Mouse (Mus musculus) limb, embryonic 14.5 days (tissue): ENCODE results near the gene Fzd7. TPM values are rescaled to one million over a fixed set of nuclear protein-coding genes. Genes with fewer than 3 reads are reported as not detected.
"Not testable (repeated sequence)": the region's sequence is repeated elsewhere in the genome, so short reads cannot be mapped to it uniquely, and the experiment has no call there.

Experiments used
- ATAC-seq: fragments of 200-750 bp; cut with Nextera tagmentation; 2 replicates; pipeline ENCODE4 v1.8.0; 2017; ENCODE audit warnings: low read depth, moderate number of reproducible peaks, moderate TSS enrichment; ENCODE audit not compliant: low FRiP score
- DNase-seq: peaks from one replicate; pipeline ENCODE4 v3.0.0-alpha.2; 2015; ENCODE audit warnings: low spot score
- H3K27ac ChIP-seq: fragments of 300-500 bp; sonication (generic); replicated peaks from 2 replicates; pipeline ENCODE4 v1.5.1; 2014; ENCODE audit warnings: low read depth, mild to moderate bottlenecking, low read length, moderate library complexity, mixed read lengths
- H3K27me3 ChIP-seq: fragments of 300-500 bp; sonication (generic); 2 replicates; pipeline ENCODE4 v1.6.1; 2014; ENCODE audit warnings: low read length, mixed read lengths; ENCODE audit not compliant: control insufficient read depth, insufficient read depth
- H3K36me3 ChIP-seq: fragments of 300-500 bp; sonication (generic); 2 replicates; pipeline ENCODE4 v1.6.1; 2014; ENCODE audit warnings: mild to moderate bottlenecking, low read length, moderate library complexity, mixed read lengths; ENCODE audit not compliant: control insufficient read depth, insufficient read depth
- H3K4me1 ChIP-seq: fragments of 300-500 bp; sonication (generic); 2 replicates; pipeline ENCODE4 v1.6.1; 2014; ENCODE audit warnings: antibody characterized with exemption, low read length, mixed read lengths; ENCODE audit not compliant: control insufficient read depth, insufficient read depth
- H3K4me2 ChIP-seq: fragments of 300-500 bp; sonication (generic); replicated peaks from 2 replicates; pipeline ENCODE4 v1.6.1; 2014; ENCODE audit warnings: low read depth, mild to moderate bottlenecking, low read length, moderate library complexity; ENCODE audit not compliant: severe bottlenecking
- H3K4me3 ChIP-seq: fragments of 300-500 bp; sonication (generic); replicated peaks from 2 replicates; pipeline ENCODE4 v1.5.1; 2014; ENCODE audit warnings: low read length
- H3K9ac ChIP-seq: fragments of 300-500 bp; sonication (generic); 2 replicates; pipeline ENCODE4 v1.6.1; 2014; ENCODE audit warnings: mild to moderate bottlenecking, low read depth, low read length, moderate library complexity; ENCODE audit not compliant: severe bottlenecking
- H3K9me3 ChIP-seq: fragments of 300-500 bp; sonication (generic); 2 replicates; pipeline ENCODE4 v1.6.1; 2016; ENCODE audit warnings: low read length; ENCODE audit not compliant: control insufficient read depth
- POLR2A ChIP-seq: fragments of 200-500 bp; IDR thresholded peaks from 2 replicates; pipeline ENCODE4 v1.8.0; 2012; ENCODE audit warnings: inconsistent platforms, mild to moderate bottlenecking, moderate library complexity, borderline replicate concordance; ENCODE audit not compliant: insufficient read depth, insufficient read length; ENCODE audit errors: extremely low read depth
- WGBS: fragments of 180-500 bp; shearing (Covaris S2); extraction: QIAGEN DNeasy Blood & Tissue Kit; methylation state at CpG from one replicate; pipeline ENCODE4 v1.1.7; 2014; 5-methylcytosine and 5-hydroxymethylcytosine counted together
- polyA plus RNA-seq, 2 experiments: library from polyadenylated mRNA; depleted of rRNA in 1 of 2; stranded (reverse) in 1 of 2; unstranded in 1 of 2; fragments of >200 nt; fragmentation: Nextera tagmentation in 1 of 2; extraction: Ambion mirVana in 1 of 2; gene quantifications; 2 replicates each; pipeline versions ENCODE4 v1.2.1 to v1.2.3; 2012 to 2014

Fzd7 gene
- polyA plus RNA-seq, 2 experiments, result 14.8 to 27.5 TPM

GRCm38 (mm10) chr1:59438330-59438729 is 43.9 kb upstream of the Fzd7 start:
- H3K4me2 ChIP-seq, result no peak overlapping the region
- H3K9me3 ChIP-seq, result no peaks in the 10 kb centered on the region
- no peak for TF ChIP-seq POLR2A
- no peak for DNase-seq
- 0 out of 2 replicates have a peak overlapping the region, but pooled peaks have one; percentile 8 for H3K27ac ChIP-seq
- no peak for ATAC-seq
- H3K4me1 ChIP-seq, result peaks cover 7% of the 10 kb centered on the region; the same call in 1 of the 2 replicates
- no peak overlapping the region for H3K4me3 ChIP-seq
- H3K27me3 ChIP-seq, result no peaks in the 10 kb centered on the region
- no peaks in the 10 kb centered on the region for H3K36me3 ChIP-seq
- 47% methylated on average over 4 of the region's 4 CpGs for WGBS
- no peak overlapping the region for H3K9ac ChIP-seq

GRCm38 (mm10) chr1:59439252-59439651 is 43.0 kb upstream of the Fzd7 start:
- H3K4me2 ChIP-seq, result no peak overlapping the region
- no peaks in the 10 kb centered on the region for H3K9me3 ChIP-seq
- H3K9ac ChIP-seq, result no peak overlapping the region
- DNase-seq (no peak), ATAC-seq (no peak)
- H3K36me3 ChIP-seq, result no peaks in the 10 kb centered on the region
- no peaks in the 10 kb centered on the region for H3K27me3 ChIP-seq
- TF ChIP-seq POLR2A, result no peak
- WGBS, result 69% methylated on average over 2 of the region's 2 CpGs
- H3K27ac ChIP-seq, result no peak overlapping the region
- H3K4me3 ChIP-seq, result no peak overlapping the region
- H3K4me1 ChIP-seq, result peaks cover 7% of the 10 kb centered on the region; the same call in 1 of the 2 replicates

- Histone ChIP-seq H3K4me3 (no peak overlapping the region), H3K4me1 (peaks cover 7% of the 10 kb centered on the region; the same call in 1 of the 2 replicates), H3K4me2 (no peak overlapping the region), H3K36me3 (no peaks in the 10 kb centered on the region), H3K9me3 (no peaks in the 10 kb centered on the region), H3K9ac (no peak overlapping the region), H3K27me3 (no peaks in the 10 kb centered on the region), H3K27ac (no peak overlapping the region)
- no peak for ATAC-seq
- no peak for TF ChIP-seq POLR2A
- 77% methylated on average over 1 of the region's 1 CpGs for WGBS
- DNase-seq, result no peak
Measured at GRCm38 (mm10) chr1:59439941-59440340, 42.3 kb upstream of the Fzd7 start.

GRCm38 (mm10) chr1:59442721-59443120 is 39.5 kb upstream of the Fzd7 start:
- H3K27ac ChIP-seq, H3K36me3 ChIP-seq, H3K4me2 ChIP-seq, ATAC-seq, H3K9ac ChIP-seq, DNase-seq, H3K27me3 ChIP-seq, H3K4me3 ChIP-seq, H3K9me3 ChIP-seq: not testable (repeated sequence)
- peaks cover 14% of the 10 kb centered on the region for H3K4me1 ChIP-seq
- 90% methylated on average over 13 of the region's 14 CpGs for WGBS

- Histone ChIP-seq H3K4me2 (no peak overlapping the region), H3K9ac (no peak overlapping the region), H3K36me3 (no peaks in the 10 kb centered on the region), H3K4me3 (no peak overlapping the region), H3K4me1 (peaks cover 20% of the 10 kb centered on the region), H3K27me3 (no peaks in the 10 kb centered on the region), H3K9me3 (no peaks in the 10 kb centered on the region), H3K27ac (no peak overlapping the region)
- no peak for DNase-seq
- ATAC-seq, result no peak
- 80% methylated on average over 3 of the region's 3 CpGs for WGBS
- TF ChIP-seq POLR2A, result no peak
Measured at GRCm38 (mm10) chr1:59444127-59444660, 38.0 kb upstream of the Fzd7 start.

GRCm38 (mm10) chr1:59445242-59445641 is 37.0 kb upstream of the Fzd7 start:
- Histone ChIP-seq H3K9me3 (no peaks in the 10 kb centered on the region), H3K4me2 (no peak overlapping the region), H3K36me3 (no peaks in the 10 kb centered on the region), H3K4me1 (peaks cover 29% of the 10 kb centered on the region), H3K4me3 (no peak overlapping the region), H3K27ac (no peak overlapping the region), H3K9ac (no peak overlapping the region), H3K27me3 (no peaks in the 10 kb centered on the region)
- no peak for TF ChIP-seq POLR2A
- ATAC-seq (no peak), DNase-seq (no peak)
- 77% methylated on average over 5 of the region's 5 CpGs for WGBS
